Mouse (Mus musculus): Measurements from ENCODE around the gene Ran.
"Not testable (repeated sequence)": the region's sequence is repeated elsewhere in the genome, so short reads cannot be mapped to it uniquely, and the experiment has no call there.

The Ran gene

GRCm38 (mm10) chr5:129019497-129020299 lies at the start of gene Ran:
Gene Ran, plus strand, starts transcription at chr5:129020069.
- DNase-seq (ENCODE audit: low spot score in 2 of 2) = peak; percentile 90 to 93

DNA sequence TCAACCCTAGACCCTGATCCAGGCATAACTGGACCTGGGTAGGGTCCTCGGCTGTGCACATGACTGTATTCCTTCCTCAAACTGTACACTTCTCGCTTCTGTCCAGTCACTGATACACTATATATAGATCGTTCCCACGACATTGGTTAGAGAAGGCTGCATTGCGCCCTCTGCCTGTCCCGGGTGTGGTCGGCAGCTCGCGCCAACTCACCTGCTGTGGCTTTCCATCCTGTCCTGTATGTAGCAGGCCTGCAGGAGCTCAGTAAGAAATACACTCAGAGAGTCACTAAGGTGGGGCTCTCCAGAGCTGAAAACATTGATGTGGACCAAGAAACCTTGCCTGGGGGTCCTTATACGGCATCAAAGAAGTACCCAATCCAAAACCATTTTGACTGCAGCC lies 49.0 kb upstream of the Ran start:
- no peak for DNase-seq (ENCODE audit: low spot score in 2 of 2)

- DNase-seq (ENCODE audit: low spot score in 2 of 2) = peak in 1 of 2 experiments; percentile 40
These were observed 48.6 kb upstream of the Ran start for GRCm38 (mm10) chr5:128971298-128971697.

DNA sequence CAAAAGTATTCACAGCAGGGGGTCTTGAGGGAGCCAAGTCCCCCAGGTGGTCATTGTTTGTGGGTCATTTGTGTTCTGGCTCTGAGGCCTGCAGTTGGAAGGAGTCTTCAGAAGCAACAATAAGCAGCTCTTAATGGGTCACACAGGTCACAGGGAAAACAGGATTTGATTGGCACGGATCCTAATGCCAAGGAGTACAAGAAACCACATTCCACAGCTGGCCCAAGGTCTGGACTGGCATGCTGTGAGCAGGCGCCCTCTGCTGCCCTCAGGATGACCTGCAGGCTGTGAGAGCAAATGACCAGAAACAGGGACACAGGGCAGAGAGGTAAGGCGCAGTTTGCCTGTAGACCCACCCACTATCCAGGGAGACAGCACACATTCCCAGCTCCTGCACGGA lies 43.6 kb upstream of the Ran start:
- DNase-seq (ENCODE audit: low spot score in 2 of 2) = no peak

- DNase-seq (ENCODE audit: low spot score in 2 of 2) = not testable (repeated sequence)
These were observed 42.4 kb upstream of the Ran start for GRCm38 (mm10) chr5:128977466-128977865.

DNA sequence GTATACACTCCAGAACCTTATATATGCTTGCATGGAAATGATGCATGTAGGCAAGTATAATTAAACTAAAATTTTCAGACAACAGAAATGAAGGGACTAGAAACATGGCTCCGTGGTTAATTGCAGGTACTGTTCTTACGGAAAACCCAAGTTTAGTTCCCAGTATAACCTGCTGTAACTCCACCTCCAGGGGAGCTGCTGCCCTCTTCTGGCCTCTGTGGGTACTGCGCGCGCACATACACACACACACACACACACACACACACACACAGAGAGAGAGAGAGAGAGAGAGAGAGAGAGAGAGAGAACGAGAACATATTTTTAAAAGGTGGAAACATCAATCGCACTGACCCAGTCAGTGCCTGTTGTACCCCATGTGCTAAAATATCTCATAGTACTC lies 40.9 kb upstream of the Ran start:
- no peak for DNase-seq (ENCODE audit: low spot score in 2 of 2)

- DNase-seq (ENCODE audit: low spot score in 2 of 2) = no peak
These were observed 39.0 kb upstream of the Ran start for GRCm38 (mm10) chr5:128980857-128981256.

- peak; percentile 36 to 71 for DNase-seq (ENCODE audit: low spot score in 2 of 2)
These were observed 38.3 kb upstream of the Ran start for GRCm38 (mm10) chr5:128981607-128982006.

DNA sequence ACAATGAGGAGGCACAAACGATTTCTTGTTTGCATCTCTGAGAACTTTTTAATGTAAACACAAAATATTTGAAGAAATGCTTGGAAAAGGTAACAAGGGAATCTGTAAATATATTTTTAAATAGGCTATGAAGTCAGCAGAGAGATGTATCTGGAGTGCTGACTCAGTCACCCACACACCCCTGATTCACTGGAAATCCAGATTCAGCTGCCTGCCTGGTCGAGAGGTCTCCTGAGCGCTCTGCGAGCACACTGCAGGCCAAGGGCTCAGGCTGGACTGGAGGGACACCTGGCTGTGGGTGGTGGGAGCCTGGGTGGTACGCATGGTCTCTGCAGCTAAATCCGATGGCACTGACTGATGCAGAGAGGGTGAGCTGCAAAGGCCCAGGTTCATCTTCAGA lies 35.3 kb upstream of the Ran start:
- no peak for DNase-seq (ENCODE audit: low spot score in 2 of 2)

GRCm38 (mm10) chr5:128985946-128986345 lies 33.9 kb upstream of the Ran start:
- DNase-seq (ENCODE audit: low spot score in 2 of 2) = no peak

DNA sequence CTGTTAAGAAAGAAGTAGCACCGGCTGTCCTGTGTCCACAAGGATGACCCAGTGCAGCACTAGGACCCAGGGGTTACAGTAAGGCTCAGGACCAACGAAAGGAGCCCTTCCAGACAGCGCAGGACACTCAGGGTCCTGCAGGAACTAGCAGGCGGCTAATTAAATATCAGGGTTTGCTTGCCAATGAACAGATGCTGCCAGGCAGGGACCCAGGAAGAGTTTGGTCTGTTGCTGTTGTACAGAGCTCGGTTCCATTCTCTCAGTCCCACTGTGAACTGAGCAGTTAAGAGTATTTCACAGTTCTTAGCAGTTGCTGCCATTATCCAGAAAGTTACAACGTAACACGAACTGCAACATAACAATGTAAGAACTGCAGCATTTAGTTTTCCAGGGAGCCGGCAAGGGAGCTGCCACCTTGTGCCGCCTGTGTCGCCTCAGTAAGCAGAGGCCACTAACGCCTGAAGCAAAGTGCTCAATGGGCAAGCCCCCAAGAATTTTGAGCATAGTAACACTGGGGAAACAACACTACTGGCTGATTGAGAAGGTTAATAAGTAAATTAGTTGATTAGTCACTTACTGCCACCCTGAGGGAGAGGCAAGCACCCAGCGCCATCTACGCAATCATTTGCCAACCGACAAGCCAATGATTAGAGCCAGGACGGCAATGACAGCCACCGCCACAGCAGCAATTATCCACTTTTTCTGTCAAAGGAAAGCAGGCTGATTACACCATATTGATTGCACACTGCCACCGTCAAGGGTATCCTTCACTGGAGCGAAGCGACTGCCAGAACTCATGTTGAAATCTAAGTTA lies 32.5 kb upstream of the Ran start:
- no peak for DNase-seq (ENCODE audit: low spot score in 2 of 2)

- DNase-seq (ENCODE audit: low spot score in 2 of 2) = peak; percentile 52 to 62
These were observed 19.0 kb upstream of the Ran start for GRCm38 (mm10) chr5:129000706-129001468.

- no peak for DNase-seq (ENCODE audit: low spot score in 2 of 2)
These were observed 17.3 kb upstream of the Ran start for GRCm38 (mm10) chr5:129002571-129003011.

GRCm38 (mm10) chr5:129005416-129005815 lies 14.5 kb upstream of the Ran start:
- no peak for DNase-seq (ENCODE audit: low spot score in 2 of 2)

- DNase-seq (ENCODE audit: low spot score in 2 of 2) = peak in 1 of 2 experiments; percentile 27
These were observed 13.7 kb upstream of the Ran start for GRCm38 (mm10) chr5:129006031-129006788.

GRCm38 (mm10) chr5:129007105-129007957 lies 12.5 kb upstream of the Ran start:
- DNase-seq (ENCODE audit: low spot score in 2 of 2) = peak; percentile 22 to 38

- DNase-seq (ENCODE audit: low spot score in 2 of 2) = no peak
These were observed 11.9 kb upstream of the Ran start for GRCm38 (mm10) chr5:129008008-129008407.

DNA sequence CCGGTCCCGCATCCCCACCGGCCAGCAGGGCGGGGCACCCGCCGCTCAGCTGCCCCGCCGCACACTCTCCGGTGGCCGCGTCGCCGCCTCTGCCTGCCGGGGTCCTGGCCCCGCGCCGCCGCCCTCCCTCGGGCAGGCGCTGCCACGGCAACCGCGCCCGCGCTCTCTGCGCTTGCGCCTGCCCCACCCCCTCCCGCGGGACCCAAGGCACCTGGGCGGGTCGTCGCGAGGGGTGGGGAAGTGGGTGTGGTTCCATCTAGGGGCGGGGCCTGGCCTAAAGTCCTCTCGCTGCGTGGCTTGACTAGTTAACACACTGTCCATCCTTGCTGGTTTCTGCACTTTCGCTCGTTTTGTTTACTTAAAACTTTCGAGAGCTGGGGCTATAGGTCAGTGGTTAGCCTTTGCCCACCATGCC lies 11.4 kb upstream of the Ran start, which contains the start of gene Stx2:
Gene Stx2 (minus strand): TSS at position 163 of the 415 bp plus-strand sequence.
- DNase-seq (ENCODE audit: low spot score in 2 of 2) = peak; percentile 91 to 92

DNA sequence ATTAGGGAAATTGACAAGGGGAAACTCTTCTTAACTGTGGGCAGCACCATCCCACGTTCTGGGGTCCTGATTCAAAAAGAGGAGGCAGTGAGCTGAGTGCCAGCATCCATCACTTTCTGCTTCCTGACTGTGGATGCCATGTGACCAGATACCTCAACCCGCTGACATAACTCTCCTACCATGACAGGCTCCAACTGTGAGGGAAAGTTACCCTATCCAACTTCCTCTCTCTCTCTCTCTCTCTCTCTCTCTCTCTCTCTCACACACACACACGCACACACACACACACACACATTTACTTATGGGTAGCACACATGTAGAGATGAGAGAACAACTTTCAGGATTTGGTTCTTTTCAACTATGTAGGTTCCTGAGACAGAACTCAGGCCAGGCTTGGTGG lies 10.3 kb upstream of the Ran start:
- DNase-seq (ENCODE audit: low spot score in 2 of 2) = no peak

DNA sequence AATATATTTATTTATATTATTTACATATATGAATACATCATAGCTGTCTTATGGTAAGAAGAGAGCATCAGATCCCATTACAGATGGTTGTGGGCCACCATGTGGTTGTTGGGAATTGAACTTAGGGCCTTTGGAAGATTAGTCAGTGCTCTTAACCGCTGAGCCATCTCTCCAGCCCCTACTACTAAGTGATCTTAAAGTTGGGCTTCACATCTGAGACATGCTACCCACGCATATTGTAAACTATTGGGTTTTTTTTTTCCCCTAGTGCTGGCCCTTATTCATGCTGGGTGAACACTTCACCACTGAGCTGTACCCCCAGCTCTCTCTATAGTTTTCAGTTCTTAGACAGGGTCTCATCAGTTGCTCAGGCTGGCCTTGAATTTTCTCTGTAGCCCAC lies 8.9 kb upstream of the Ran start:
- no peak for DNase-seq (ENCODE audit: low spot score in 2 of 2)

Measured in spleen, postnatal 14 days (tissue).